Mouse (Mus musculus) heart, adult 8-10 months (tissue): ENCODE measurements around the gene Mrps18a. TPM values are rescaled to one million over a fixed set of nuclear protein-coding genes. Genes with fewer than 3 reads are reported as not detected.

ENCODE experiments used
- DNase-seq: peaks from one replicate; pipeline ENCODE4 v3.0.0; 2022; ENCODE audit warnings: low spot score
- total RNA-seq, 4 experiments: library from RNA; stranded (reverse); gene quantifications; 2 replicates each; pipeline ENCODE4 v1.2.4; 2022

The Mrps18a gene
- total RNA-seq, 4 experiments from 2014 or later: 144 to 157 (median 149) TPM

DNA sequence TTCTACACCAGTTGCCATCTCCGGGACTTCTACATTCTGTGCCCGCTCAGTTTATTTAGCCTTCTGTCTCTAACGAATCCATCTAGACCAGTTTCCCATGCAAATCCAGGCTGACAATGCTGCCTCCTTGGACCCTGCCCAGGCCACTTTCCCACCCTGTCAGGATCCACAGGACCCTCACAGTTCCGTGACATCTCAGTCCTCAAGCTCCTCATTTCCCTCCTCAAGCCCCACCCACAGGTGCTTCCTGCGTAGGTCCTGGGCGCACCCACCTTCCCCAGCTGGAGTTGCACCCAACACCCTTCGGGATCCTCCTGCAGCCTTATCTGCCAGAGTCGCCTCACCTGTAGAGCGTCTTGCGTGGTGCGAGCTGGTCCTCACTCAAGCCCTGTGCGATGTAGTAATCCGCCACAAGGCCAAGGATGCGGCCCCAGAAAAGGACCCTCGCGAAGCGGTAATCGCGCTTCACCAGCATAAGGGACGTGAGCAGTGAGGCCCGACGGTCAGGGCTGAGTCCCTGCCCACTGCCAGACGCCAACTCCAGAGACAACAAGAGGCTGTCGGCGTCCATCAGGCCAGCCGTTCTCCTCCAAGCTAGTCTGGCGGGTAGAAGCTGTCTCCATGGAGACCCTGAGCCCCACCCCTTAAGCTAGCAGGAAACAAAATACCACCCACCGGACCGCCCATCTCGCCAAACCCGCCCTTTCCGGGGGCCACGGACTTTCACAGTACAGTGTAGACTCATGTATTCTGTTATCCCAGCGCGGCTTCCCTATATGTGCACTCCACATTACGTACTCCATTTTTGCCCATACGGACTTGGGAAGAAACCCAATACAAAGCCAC, 33.0 kb downstream of the Mrps18a start, which contains the start of gene Rsph9:
Gene Rsph9, minus strand, starts transcription at position 639 of the 846 bp plus-strand sequence.
- peak; percentile 88 for DNase-seq

DNA sequence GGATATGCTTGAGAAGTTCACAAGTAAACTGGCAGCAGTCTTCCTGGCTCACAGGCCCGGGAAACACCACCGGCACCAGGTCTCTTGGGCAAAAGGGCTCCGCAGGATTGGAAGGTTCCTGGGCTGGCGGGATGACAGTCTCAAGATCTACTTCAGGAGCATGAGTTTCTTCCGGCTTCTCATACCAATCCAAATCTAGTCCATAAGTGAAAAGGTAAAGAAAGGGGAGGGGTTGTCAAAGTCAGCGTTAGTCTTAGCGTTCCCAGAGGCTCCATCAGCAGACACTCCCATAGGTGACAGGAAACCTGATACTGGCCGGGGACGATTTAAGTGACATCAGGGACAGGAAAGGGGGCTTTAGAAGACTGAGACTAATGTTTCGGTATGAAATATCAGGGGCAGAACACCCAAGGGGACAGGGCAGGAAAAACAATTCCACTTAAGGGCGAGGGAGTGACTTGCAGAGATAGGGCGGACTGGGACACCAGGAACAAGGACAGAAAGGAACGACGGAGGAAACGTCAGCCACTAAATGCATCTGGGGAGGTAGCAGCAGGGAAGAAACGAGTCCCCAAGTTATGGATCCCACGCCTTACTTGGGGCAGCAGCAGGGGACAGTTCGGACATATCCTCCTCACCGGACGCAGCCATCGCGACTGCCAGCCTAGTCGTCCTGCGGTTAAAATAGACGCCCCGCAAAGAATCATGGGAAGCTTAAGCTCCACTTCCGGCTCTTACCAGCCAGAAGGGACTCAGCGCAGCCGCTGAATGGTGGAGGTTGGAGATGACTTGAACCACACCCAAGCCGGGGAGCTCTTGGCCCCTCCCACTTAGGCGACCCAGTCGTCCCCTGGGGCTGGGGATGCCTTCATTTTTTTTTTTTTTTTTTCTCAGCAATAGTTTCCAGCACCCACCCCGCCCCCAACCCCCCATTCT, 42.3 kb downstream of the Mrps18a start, which contains the start of gene Mad2l1bp:
Gene Mad2l1bp, minus strand, starts transcription at position 707 of the 936 bp plus-strand sequence.
- DNase-seq: peak; percentile 95

DNA sequence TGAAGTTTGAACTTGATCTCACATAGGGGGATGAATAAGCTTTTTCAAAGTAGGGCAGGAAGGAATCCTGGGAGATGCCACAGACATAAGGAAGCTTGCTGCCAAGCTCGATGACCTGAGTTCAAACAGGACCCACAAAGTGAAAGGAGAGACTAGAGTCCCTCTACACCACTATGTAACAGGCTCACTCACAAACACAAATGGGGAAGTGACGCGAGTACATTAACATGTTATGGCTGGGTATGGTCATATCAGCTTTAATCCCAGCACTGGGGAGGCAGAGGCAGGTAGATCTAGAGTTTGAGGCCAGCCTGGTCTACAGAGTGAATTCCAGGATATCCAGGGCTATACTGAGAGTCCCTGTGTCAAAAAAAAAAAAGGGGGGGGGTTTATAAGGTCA, 43.5 kb downstream of the Mrps18a start:
- no peak for DNase-seq

- DNase-seq: no peak
These were observed 45.9 kb downstream of the Mrps18a start for GRCm38 (mm10) chr17:46156680-46157079.

- DNase-seq: no peak
These were observed 46.3 kb downstream of the Mrps18a start for GRCm38 (mm10) chr17:46157131-46157530.

- DNase-seq: no peak
These were observed 48.5 kb downstream of the Mrps18a start for GRCm38 (mm10) chr17:46159236-46159635.

GRCm38 (mm10) chr17:46160090-46160662, 49.4 kb downstream of the Mrps18a start:
- DNase-seq: peak; percentile 97

GRCm38 (mm10) chr17:46160686-46161085, 49.9 kb downstream of the Mrps18a start, which contains the start of gene Gtpbp2:
TSS of gene Gtpbp2 (plus strand) at chr17:46161032.
- peak; percentile 99 for DNase-seq

- peak; percentile 28 for DNase-seq
These were observed 50.4 kb downstream of the Mrps18a start for GRCm38 (mm10) chr17:46161179-46161578.

- no peak for DNase-seq
These were observed 50.9 kb downstream of the Mrps18a start for GRCm38 (mm10) chr17:46161710-46162109.

DNA sequence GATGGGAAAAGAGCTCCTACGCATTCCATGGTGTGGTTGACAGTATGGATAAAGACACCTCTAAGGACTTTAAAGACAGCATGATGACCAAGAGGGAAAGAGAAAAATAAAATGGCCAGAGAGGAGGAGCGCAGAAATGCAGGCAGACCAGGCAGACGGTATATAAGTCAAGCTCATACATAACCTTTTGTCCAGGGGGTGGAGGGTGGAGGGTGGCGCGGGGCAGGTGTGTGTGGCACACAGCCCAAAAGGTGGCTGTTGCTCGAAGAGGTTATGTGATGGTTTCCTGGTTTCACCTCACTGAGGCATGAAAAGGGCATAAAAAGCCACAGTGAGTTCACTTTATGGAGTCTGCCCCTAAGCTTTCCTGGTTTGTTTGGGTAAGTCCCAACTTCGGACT, 51.8 kb downstream of the Mrps18a start:
- no peak for DNase-seq

DNA sequence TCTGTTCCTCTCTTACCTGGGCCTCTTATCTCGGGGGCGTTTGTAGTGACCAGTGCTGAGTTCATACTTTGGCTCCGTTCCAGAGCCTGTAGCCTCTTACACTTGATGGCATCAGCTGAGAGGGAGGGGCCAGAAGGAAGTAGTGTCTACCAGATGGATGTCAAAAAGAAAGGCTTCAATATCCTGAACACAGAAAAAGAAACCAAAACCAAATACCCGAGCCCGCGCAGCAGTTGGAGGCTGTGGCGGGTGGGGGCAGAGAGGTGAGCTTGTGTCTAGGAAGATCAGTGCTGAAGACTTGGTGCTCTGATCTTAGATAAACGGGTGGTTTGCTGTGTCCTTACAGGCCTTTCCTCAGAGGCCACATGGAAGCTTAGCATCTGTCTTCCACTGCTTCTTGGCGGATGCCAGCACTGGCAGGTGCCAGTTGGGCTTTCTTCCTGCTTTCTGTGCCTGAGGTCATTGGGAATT, 52.2 kb downstream of the Mrps18a start:
- peak; percentile 28 for DNase-seq

DNA sequence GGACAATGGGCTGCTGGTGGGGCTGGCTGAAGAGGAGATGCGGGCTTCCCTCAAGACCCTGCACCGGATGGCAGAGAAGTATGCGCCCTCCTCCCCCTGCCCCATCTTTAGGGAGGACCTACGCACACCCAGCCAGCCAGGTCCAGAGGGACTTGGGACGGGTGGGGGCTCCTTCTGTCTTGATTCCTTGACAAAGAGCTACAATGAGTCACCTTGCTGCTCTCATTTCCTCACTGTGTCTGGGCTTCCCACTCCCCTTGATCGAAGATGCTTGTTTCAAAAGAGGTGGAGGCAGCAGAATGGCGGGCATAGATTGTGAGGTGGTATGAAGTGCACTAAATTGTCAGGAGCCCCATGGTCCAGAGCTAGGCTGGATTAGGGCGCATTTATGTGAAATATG, 53.5 kb downstream of the Mrps18a start:
- no peak for DNase-seq

DNA sequence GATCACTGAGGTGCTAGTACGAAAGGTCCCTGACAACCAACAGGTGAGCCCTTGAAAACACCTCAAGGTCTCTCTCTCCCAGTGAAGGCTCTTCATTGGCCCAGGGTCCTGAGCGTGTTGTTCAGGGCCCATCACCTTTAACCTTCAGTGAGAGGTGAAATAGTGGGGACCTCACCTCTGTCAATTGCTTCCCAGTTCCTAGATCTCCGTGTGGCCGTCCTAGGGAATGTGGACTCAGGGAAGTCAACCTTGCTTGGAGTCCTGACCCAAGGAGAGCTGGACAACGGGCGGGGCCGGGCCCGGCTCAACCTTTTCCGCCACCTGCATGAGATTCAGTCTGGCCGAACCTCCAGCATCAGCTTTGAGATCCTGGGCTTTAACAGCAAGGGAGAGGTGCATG, 54.0 kb downstream of the Mrps18a start:
- DNase-seq: no peak

DNA sequence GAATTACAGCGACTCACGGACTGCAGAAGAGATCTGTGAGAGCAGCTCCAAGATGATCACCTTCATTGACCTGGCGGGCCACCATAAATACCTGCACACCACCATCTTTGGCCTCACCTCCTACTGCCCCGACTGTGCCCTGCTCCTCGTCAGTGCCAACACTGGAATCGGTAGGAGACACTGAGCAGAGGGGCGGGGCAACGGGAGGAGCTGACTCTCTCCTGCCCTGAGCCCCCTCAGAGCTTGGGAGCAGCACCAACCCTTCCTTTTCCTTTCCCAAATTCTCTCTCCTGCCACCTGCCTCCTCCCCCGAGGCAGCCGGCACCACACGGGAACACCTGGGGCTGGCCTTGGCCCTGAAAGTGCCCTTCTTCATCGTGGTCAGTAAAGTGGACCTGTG, 54.7 kb downstream of the Mrps18a start:
- DNase-seq: no peak

- DNase-seq: no peak
These were observed 55.5 kb downstream of the Mrps18a start for GRCm38 (mm10) chr17:46166270-46166669.

DNA sequence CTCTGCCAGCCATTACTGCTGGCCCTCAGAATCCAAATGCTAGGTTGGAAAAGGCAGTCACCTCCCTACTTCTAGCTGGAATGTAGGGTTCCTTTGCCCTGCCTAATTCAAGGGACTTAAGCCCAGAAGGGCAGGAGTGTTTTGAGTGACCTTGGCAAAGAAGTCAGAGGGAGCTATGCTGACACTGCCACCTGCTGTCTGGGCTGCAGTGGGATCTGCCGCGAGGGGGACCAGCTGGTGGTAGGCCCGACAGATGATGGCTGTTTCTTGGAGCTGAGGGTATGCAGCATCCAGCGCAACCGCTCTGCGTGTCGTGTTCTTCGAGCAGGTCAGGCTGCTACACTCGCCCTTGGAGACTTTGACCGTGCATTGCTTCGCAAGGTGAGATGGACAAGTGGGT, 56.2 kb downstream of the Mrps18a start:
- no peak for DNase-seq

DNA sequence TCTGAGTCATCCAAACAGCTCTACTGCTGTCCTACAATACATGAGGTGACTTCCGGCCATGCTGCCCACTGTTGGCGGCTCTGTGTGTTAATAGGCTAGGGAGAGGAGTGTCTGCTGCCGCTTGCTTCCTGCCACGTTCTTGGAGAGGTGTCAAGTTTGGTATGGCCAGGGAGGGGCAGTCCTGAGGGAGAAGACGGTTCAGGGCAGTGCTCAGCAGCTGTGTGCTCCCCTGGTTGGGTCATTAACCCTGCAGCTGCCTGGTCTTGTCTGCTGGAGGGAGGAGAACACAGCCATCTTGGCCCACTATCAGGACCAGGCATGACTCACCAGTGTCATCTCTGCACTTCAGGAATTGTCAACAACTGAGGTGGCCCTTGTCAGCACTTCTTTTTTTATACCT, 57.5 kb downstream of the Mrps18a start:
- no peak for DNase-seq

GRCm38 (mm10) chr17:46168768-46169167, 58.0 kb downstream of the Mrps18a start:
- DNase-seq: no peak

DNA sequence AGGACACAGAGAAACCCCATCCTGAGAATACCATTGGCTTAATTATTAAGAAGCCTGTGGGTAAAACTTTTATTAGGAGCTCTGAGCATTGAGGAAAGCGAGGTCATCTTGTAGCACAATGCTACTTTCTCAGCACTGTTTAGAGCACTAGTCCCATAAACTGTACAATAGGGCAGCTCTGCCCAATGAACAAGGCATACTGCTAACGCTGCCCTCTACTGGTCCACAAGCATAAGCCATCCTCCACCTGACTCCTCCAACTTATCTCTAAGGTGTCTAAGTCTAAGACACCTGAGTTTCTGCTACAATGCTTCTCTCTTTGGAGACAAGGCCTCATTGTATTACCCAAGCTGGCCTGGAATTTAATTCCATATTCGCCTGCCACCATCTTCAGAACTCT, 59.8 kb downstream of the Mrps18a start:
- DNase-seq: no peak
